Mouse (Mus musculus): ENCODE measurements around the gene Cd300lg.

The Cd300lg gene

DNA sequence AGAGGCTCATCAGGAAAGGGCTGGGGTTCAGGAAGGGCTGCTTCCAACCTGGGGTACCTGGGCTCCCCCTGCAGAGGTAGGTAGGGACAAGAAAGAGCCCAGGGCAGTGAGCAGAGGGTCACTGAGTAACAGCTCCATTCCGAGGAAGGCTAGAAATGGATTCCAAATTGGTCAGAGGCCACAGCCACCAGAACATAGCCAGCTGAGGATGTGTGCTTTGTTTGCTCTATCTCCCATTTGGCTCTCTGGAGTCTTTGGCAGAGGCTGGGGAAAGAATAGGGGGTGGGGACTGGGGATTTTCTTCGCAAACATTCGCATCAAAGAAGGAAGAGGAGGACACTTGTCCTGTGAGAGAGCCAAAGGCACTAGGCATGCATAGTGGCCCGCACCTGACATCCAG lies 10.6 kb downstream of the Cd300lg start:
- no peak for DNase-seq (ENCODE audit: low spot score in 2 of 2)

- DNase-seq (ENCODE audit: low spot score in 2 of 2): no peak
Measured at GRCm38 (mm10) chr11:102052697-102053096, 11.4 kb downstream of the Cd300lg start.

DNA sequence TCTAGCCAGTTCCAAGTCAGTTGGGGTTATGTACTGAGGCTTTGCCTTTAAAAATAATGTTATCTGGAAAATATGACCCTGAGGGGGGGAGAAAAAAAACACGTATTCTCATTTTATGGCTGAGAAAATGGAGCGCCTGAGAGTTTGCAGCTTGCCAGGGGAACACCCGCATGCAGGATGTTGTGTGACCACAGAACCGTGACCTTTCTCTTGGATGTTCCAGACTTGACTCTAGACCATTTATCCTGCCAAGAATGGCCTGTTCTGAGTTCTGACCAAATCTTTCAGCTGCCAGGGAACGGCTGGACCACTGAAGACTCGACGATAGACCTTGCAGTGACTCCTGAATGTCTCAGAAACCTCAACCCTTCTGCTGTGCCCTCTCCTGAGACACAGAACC lies 11.9 kb downstream of the Cd300lg start:
- no peak for DNase-seq (ENCODE audit: low spot score in 2 of 2)

- peak in 1 of 2 experiments; percentile 58 for DNase-seq (ENCODE audit: low spot score in 2 of 2)
Measured at GRCm38 (mm10) chr11:102053847-102054246, 12.5 kb downstream of the Cd300lg start.

DNA sequence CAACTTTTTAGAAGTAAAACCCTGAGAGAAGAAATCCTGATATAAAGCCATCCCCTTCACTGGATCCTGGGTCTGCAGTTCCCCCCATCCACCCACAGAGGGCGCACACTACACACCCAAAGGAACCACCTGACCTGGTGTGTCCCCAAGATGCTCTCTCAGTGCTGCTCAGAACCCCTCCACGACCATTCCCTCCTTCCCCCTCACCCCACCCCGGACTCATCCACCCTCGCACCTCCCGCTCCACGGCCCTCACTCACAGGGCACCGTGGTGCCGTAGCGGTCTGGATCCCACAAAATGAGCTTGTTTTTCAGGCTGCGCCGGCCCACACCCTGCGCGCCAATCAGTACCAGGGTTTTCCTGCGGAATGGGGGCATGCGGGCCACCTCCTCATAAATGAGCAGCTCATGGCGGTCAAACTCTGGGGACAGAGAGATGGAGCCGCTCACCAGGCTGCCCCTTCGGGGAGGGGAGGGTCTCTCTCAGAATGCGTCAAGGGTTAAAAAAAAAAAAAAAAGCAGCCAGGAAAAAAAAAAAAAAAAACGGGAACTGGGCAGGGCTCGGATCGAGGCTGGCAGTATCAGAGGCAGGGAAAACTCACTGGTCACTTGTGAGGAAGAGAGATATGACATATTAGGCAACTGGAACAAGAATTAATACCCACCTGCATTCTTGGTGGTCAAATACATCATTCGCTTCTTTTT lies 20.1 kb downstream of the Cd300lg start:
- peak; percentile 72 to 79 for DNase-seq (ENCODE audit: low spot score in 2 of 2)

DNA sequence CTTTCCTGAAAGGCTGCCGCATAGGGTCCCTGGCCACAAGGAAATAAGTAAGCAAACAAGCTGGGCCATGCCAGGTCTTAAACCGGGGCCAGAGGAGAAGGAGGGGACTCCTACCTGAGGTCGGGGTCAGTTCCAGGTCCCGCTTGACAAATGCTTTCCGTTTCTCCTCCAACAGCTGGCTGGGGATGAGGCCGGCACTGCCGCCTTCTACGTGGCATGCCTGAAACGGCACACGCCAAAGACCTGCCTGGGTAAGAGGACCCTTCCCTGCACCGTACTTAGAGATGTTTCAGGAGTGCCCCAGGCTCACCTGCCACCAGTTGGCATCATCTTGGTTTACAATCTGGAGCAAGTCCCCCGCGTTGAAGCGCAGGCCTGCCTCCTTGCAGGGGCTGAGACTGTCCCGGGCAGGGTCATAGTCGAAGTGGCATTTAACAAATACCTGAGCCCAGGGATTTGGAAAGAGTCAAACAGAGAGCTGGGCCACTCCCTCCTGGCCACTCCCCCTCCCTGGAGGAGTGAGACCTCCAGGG lies 20.7 kb downstream of the Cd300lg start:
- no peak for DNase-seq (ENCODE audit: low spot score in 2 of 2)

DNA sequence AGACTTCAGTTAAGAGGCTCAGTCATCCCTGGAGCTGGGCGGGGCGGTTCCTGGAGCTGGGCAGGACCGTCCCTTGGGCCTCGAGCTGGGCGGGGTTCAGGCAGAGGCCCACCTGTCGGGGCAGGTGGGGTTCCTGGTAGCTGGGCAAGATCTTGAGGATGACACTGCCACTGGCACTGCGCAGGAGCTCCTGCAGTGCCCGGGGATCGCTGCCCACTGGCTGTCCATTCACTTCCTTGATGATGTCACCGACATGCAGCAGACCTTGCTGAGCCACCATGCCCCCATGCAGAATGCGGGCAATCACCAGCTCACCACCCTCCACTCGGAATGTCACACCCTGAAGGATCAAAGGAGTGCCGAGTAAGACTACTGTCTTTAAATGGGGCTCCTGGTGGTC lies 21.8 kb downstream of the Cd300lg start:
- DNase-seq (ENCODE audit: low spot score in 2 of 2): no peak

GRCm38 (mm10) chr11:102068969-102069368 lies 27.7 kb downstream of the Cd300lg start:
- no peak for DNase-seq (ENCODE audit: low spot score in 2 of 2)

DNA sequence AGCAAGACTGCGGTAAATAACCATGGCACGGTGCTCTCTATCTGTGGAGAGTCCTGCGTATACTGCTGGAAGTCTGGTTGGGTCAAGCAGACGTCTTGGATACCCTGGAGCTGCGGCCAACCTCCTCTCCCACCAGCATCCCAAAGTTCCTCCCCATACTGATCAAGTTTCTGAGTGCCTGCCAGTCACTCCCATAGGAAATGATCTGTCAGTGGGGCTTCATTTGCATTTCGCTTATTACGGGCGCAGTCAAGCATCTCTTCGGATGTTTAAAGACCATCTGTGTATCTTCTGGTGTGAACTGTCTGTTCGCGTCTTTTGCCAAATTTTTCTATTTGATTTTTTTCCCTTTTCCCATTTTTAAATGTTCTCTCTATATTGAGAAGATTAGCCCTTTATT lies 28.3 kb downstream of the Cd300lg start:
- DNase-seq (ENCODE audit: low spot score in 2 of 2): no peak

DNA sequence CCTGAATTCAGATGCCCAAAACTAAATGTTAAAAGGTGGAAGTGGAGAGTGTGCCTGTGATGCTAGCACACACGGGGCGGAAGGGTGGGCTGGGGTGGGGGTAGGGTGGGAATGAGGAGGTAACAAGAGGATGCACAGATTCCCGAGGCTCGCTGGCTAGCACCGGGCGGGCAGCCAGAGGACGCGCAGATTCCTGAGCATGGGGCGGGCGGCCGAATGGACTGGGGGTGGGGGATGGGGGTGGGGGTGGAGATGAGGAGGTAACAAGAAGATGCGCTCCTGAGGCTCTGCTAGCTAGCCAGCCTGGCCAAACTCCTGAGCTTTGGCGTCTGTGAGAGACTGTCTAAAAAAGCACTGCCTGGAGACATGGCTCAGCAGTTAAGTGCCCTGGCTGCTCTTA lies 29.1 kb downstream of the Cd300lg start:
- DNase-seq (ENCODE audit: low spot score in 2 of 2): no peak

DNA sequence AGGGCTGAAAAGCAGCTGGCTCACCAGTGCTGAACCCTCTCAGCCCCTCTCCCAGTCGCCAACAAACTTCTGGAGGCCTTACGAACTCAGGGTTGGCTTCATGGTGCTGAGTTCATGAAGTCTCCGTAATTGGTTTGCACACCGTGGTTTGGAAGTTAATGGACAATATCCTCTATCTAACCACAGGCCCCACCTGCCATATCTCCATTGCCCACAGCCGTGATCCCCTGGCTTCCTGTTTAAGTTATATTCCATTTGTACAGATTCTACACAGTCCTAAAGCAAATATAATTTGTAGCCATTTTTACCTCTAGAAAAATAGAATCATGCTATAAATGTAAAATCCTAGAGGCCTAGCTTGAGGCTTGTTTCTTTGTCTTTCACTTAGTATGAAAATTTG lies 31.4 kb downstream of the Cd300lg start:
- DNase-seq (ENCODE audit: low spot score in 2 of 2): no peak

GRCm38 (mm10) chr11:102073722-102074121 lies 32.4 kb downstream of the Cd300lg start:
- DNase-seq (ENCODE audit: low spot score in 2 of 2): no peak

GRCm38 (mm10) chr11:102082322-102082721 lies 41.0 kb downstream of the Cd300lg start:
- DNase-seq (ENCODE audit: low spot score in 2 of 2): peak; percentile 65 to 74

DNA sequence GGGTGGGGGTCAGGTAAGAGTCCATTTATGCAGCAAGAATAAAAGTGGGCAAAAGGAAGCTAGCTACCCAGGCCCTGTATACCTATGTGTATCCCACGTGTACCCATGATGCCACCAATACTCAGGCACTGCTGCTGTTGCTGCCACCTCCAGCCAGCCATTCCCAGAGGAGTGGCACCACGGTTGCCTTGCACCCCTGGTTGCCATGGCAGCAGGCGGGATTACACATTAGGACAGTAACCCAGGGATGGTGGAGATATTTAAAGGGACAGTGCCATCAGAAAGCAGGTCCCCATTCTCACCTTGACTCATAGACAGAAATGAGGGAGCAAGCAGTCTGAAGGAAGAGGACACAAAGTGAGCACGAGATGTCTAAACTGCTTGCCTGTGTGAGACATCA lies 41.9 kb downstream of the Cd300lg start:
- no peak for DNase-seq (ENCODE audit: low spot score in 2 of 2)

GRCm38 (mm10) chr11:102084159-102084558 lies 42.9 kb downstream of the Cd300lg start:
- no peak for DNase-seq (ENCODE audit: low spot score in 2 of 2)

GRCm38 (mm10) chr11:102086331-102086730 lies 45.0 kb downstream of the Cd300lg start:
- DNase-seq (ENCODE audit: low spot score in 2 of 2): peak in 1 of 2 experiments; percentile 56

DNA sequence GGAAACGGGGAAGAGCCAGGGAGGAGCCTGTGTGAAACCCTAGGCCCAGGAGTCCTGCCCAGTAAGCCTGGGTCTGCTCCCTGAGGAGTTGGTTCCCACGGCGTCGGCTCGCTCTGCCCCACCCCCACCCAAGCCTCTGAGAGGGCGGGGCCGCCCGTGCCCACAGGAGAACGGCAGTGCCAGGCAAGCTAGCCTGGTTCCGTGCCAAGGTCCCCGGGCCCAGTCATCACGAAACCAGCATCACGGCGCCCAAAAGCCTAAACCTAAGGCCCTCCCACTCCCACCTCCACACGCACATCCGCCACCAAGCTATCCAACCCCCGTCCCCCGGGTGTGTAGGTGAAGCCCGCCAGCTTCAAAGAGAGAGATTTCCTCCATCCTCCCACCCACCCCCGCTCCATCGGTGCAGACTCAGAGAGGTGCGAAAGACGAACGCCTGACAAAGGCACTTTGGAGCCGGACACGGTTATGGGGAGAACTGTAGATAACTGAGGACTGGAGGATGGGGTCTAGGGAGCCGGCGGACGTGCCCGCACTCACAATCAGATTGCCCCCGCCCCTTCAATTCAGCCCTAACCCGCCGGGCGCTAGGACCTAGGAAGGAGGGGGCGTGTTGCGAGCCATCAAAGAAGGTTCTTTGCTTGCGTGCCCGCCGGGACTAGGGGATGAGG lies 45.9 kb downstream of the Cd300lg start:
- peak; percentile 59 to 80 for DNase-seq (ENCODE audit: low spot score in 2 of 2)

DNA sequence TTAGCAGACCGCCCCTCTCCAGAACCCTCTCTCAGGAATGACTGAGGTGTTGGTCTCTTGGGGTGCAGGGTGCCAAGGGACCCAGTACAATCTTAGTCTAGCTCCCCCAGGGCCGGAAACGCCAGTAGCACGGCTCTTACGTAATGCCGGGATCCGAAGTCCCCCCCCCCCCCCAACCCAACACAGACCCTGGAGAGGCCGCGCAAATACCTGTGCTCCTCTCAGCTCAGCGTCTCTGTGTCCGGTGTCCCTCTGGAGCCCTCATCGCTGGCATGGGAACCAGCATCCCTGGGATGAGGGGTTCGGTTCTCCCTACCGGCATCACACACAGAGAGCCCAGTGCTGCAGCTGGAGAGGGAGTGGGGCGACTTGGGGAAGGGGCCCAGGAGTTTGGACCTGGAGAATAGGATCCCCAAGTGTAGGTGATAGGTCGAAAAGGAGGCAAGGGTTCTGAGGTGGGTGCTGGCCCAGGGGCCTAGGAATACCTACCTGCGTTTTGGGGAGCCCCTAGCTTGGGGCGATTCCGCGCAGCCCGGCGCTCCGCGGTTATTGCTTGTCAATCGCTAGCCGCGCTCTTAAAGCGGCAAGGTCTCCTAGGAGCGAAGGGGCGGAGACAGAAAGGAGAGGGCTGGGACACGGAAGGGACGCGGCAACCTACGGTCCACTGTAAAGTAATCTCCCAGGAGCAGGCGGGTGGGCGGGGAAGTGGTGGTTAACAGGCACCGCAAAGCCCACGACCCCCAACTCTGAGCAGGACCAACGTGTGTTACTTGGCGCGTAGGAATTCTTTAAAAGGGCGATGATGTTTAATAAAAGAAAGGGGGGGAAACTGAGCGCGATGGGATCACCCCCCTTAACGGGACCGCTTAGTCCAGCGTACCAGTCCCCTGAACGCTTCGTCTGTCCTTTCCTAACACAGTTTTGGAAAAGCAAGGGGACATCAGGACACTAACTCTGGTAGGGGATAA lies 46.9 kb downstream of the Cd300lg start, which contains the start of gene Mpp2:
Gene Mpp2, minus strand, starts transcription at position 585 of the 968 bp plus-strand sequence.
- peak; percentile 35 to 51 for DNase-seq (ENCODE audit: low spot score in 2 of 2)

DNA sequence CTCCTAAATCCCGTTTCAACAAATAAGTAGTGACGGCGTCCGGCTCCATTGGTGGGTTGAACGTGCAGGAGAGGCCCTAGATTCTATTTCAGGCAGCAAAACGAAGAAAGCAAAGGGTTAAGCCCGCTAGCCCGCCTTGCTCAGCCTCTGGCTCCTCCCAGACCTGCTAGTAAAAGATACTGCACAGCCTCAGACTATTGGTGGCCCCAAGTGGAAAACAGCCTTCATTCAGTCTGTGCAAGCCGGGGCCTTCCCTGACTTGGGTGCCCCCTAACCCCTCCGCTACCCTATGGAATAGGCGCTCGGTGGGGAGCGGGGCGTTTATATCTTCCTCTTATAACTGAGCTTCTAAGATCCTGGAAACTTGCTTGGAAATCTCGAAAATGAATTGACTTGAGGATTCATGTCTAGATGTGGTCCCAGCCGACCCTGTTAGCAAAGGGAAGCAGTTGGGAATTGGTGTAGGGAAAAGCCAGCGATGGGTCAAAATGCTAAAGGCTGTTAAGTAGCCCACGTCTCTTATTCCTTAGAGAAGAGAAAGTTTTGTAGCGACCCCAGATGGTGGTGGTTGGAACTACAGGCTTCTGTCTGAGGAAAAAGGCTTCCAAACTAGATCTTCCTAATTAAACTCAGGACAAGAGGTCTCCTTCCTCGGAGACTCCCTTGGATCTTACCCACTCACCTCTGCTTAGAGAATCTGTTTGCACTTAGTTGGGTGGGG lies 47.9 kb downstream of the Cd300lg start:
- peak; percentile 49 to 79 for DNase-seq (ENCODE audit: low spot score in 2 of 2)

GRCm38 (mm10) chr11:102095676-102096075 lies 54.4 kb downstream of the Cd300lg start:
- no peak for DNase-seq (ENCODE audit: low spot score in 2 of 2)

DNA sequence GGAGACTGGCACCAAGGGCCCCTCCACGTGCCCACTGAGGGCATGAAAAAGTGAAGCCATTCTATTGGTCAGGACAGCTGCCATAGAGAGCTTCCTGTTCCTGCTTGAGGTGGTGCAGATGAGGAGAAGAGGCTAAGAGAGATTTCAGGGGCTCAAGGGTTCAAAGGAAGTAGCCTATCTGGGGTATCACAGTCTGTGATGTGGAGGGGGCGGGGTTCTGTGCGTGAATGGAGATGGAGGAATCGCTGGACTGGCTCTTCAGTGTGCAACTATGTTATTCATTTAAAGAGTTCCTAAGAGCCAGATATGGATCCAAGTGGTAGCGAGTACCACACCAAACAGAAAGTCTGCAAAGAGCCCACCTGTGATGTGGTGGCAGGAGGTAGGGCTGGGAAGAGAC lies 55.1 kb downstream of the Cd300lg start:
- no peak for DNase-seq (ENCODE audit: low spot score in 2 of 2)
